Mouse (Mus musculus): ENCODE measurements around the gene Zfp981. TPM values are rescaled to one million over a fixed set of nuclear protein-coding genes. Genes with fewer than 3 reads are reported as not detected.

Gene Zfp981
- total RNA-seq (2023), result 2.5 TPM

GRCm38 (mm10) chr4:146501727-146502126 lies at the start of gene Zfp981:
Zfp981 (plus strand) TSS chr4:146502027.

Other genes starting within 250 kb of the Zfp981 start
- 4.8 TPM for gene Zfp992, start 53.0 kb upstream of the Zfp981 start, total RNA-seq (2023)
- gene Zfp993, start 108.9 kb downstream of the Zfp981 start, total RNA-seq (2023), result 1.7 TPM

All from CD8-positive naive resting alpha-beta T cell, adult 57 days (primary cell).